Mouse (Mus musculus): Measurements from ENCODE around the gene Dusp13. TPM values are rescaled to one million over a fixed set of nuclear protein-coding genes. Genes with fewer than 3 reads are reported as not detected.

Gene Dusp13
- total RNA-seq, 2 experiments from 2014 or later: not detected

DNA sequence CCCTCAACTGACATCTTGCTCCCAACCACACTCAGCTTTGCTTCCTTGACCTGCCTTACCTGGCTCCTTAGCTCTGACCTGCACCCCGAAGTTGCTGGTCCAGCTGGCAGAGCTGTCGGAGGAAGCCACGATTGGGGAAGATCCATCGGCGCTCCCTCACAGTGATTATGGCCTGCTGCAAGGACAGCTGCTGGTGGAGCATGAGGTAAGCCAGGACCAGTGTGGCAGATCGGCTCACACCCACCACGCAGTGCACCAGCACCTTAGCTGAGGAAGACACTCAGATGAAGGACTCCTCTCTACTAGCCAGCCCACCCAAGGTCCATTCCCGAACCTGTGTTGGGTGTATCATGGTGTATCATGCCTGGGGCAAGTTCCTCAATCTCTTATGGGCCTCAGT lies 4.7 kb downstream of the Dusp13 start:
- no peak for DNase-seq (ENCODE audit: extremely low spot score in 1 of 2, low spot score in 2 of 2)
- TF ChIP-seq CTCF (IDR thresholded peaks at IDR 0.05): no peak
- H3K27ac ChIP-seq: no peak overlapping the region
- H3K4me3 ChIP-seq: no peak overlapping the region
- intact Hi-C loops (cut with DNase I): no loop called here

GRCm38 (mm10) chr14:21745149-21745548 lies 5.8 kb downstream of the Dusp13 start:
- H3K27ac ChIP-seq: no peak overlapping the region
- no peak for TF ChIP-seq CTCF (IDR thresholded peaks at IDR 0.05)
- no peak overlapping the region for H3K4me3 ChIP-seq
- intact Hi-C loops (cut with DNase I): no loop called here
- DNase-seq (ENCODE audit: extremely low spot score in 1 of 2, low spot score in 2 of 2): no peak

DNA sequence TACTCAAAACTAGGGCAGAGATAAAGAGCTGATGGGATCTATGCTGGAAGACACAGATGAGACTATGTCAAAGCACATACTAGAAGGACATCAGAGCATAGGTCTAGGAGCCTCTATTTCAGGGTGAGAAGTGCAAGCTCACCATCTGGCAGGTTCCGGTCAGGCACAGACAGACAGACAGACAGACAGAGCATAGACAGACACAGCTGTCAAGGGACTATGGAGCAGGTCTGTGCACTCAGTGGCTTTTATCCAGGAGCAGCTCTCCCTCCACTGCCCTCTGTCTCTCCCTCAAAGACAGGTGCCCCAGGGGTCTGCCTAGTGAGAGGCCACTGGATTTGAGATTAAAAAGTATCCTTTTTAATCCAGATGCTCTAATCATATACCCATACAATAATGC lies 6.8 kb downstream of the Dusp13 start:
- intact Hi-C loops (cut with DNase I): loop anchor here (5.0 kb wide), 3 partner anchors 132 to 692 kb away; partner anchors contain the start of genes Adk and Ap3m1
- H3K27ac ChIP-seq: no peak overlapping the region
- TF ChIP-seq CTCF (IDR thresholded peaks at IDR 0.05): no peak
- no peak overlapping the region for H3K4me3 ChIP-seq
- no peak for DNase-seq (ENCODE audit: extremely low spot score in 1 of 2, low spot score in 2 of 2)

DNA sequence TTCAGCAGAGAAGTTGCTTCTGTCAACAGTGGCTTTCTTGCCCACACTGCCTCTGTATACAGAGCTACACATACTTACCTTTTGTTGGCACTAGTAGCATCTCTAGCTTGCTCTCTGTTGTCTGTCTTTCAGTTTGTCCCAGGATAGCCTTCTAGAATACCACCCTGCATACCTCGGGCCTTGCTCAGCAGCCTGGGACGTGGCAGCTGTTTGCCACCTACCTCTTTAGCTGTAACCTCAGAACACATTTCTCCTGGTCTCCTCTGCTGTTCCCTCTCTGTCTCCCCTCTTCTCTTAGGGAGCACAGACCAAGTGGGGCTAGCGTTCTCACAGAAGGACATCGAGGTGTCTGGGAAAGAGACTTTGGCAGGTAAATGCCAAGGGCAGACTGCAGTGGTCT lies 8.5 kb downstream of the Dusp13 start:
- Histone ChIP-seq H3K4me3 (no peak overlapping the region), H3K27ac (no peak overlapping the region)
- intact Hi-C loops (cut with DNase I): loop anchor here (1.0 to 5.0 kb wide), 6 partner anchors 64 to 690 kb away; partner anchors contain the start of genes Adk and Ap3m1
- TF ChIP-seq CTCF (IDR thresholded peaks at IDR 0.05): no peak
- DNase-seq (ENCODE audit: extremely low spot score in 1 of 2, low spot score in 2 of 2): no peak

DNA sequence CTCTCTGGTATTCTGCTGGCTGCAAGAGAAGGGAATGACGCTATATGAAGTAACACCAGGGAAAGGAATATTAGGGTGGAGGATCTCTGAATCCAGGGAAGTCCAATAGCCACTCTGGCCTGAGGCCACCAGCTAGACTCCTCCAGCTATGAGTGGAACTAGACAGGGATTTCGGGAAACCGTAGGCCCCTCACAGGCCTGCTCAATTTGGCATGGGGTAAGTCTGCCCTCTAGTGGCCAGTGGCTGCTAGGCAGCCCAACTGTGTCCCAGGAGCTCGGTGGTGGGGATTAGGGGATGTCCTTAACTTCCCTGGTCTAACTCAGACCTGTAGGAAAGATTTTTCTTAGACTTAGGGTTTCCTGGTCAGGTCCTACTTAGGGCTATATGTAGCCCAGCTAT lies 9.2 kb downstream of the Dusp13 start:
- peak; percentile 81 to 87 for DNase-seq (ENCODE audit: extremely low spot score in 1 of 2, low spot score in 2 of 2)
- TF ChIP-seq CTCF (IDR thresholded peaks at IDR 0.05): peak; percentile 100
- Histone ChIP-seq H3K27ac (no peak overlapping the region), H3K4me3 (no peak overlapping the region)
- intact Hi-C loops (cut with DNase I): loop anchor here (1.0 to 5.0 kb wide), 6 partner anchors 63 to 689 kb away; partner anchors contain the start of genes Adk and Ap3m1

DNA sequence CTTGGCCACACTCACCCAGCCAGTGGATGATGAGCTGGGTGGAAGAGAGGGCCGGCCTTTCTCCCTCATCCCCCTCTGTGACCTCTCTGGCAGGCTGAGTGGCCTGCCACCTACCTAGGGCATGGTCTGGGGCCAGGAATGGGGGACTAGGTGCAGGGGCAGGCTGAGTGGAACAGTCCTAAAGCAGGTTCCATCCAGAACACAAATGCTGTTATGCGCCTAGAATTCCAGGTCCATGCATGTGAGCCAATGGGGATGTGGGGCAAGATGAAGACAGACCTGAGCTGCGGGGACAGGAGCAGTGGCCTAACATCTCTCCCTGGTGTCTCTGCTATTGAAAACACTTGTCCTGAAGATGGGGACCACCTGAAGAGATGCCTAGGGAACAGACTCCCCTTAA lies 9.7 kb downstream of the Dusp13 start:
- no peak overlapping the region for H3K4me3 ChIP-seq
- no peak for TF ChIP-seq CTCF (IDR thresholded peaks at IDR 0.05)
- intact Hi-C loops (cut with DNase I): loop anchor here (5.0 kb wide), 3 partner anchors 129 to 689 kb away; partner anchors contain the start of genes Adk and Ap3m1
- H3K27ac ChIP-seq: no peak overlapping the region
- no peak for DNase-seq (ENCODE audit: extremely low spot score in 1 of 2, low spot score in 2 of 2)

- no peak for TF ChIP-seq CTCF (IDR thresholded peaks at IDR 0.05)
- Histone ChIP-seq H3K27ac (no peak overlapping the region), H3K4me3 (no peak overlapping the region)
- intact Hi-C loops (cut with DNase I): loop anchor here (5.0 kb wide), 3 partner anchors 128 to 688 kb away; partner anchors contain the start of genes Adk and Ap3m1
- DNase-seq (ENCODE audit: extremely low spot score in 1 of 2, low spot score in 2 of 2): no peak
Observed at GRCm38 (mm10) chr14:21740345-21740744, 10.6 kb downstream of the Dusp13 start.

DNA sequence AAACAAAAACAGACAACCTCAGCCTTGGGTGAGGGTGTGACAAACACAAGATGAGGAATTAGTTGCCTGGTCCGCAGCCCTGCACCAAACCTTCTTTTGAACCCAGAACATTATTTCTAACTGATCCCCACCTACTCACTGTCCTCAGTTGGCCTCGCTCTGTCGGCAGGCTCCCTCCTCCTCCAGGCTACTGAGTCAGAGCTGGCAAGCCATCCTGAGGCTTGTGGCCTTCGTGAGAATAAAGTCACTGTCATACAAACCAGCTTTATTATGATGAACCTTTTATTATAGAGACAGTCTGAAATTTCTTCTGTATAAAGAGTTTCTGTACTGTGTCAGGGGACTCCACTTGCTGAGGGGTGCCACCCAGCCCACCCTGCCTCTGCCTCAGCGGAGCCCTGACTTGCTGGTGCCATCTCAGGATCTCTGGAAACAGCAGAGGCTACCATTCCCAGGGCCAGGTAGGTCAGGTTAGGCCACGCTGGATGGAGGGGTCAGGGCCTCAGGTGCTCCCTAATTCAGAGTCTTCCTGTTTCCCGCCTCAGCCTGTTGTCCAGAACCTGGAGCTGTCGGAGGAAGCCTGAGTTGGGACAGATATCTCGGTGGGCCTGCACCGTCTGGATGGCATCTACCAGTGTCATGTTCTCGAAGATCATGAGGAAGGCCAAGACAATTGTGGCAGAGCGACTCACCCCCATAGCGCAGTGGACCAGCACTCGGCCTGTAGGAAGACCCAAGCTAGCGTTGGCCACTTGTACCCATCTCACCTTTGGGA lies 17.7 kb downstream of the Dusp13 start:
- no peak for DNase-seq (ENCODE audit: extremely low spot score in 1 of 2, low spot score in 2 of 2)
- Histone ChIP-seq H3K4me3 (no peak overlapping the region), H3K27ac (no peak overlapping the region; the same call in 1 of the 2 replicates)
- intact Hi-C loops (cut with DNase I): no loop called here
- no peak for TF ChIP-seq CTCF (IDR thresholded peaks at IDR 0.05)

GRCm38 (mm10) chr14:21729936-21730335 lies 21.0 kb downstream of the Dusp13 start:
- TF ChIP-seq CTCF (IDR thresholded peaks at IDR 0.05): no peak
- no peak for DNase-seq (ENCODE audit: extremely low spot score in 1 of 2, low spot score in 2 of 2)
- intact Hi-C loops (cut with DNase I): no loop called here
- H3K4me3 ChIP-seq: no peak overlapping the region
- peak overlapping the region; percentile 69 for H3K27ac ChIP-seq

- Histone ChIP-seq H3K4me3 (no peak overlapping the region), H3K27ac (peak overlapping the region; percentile 74)
- no peak for TF ChIP-seq CTCF (IDR thresholded peaks at IDR 0.05)
- intact Hi-C loops (cut with DNase I): no loop called here
- no peak for DNase-seq (ENCODE audit: extremely low spot score in 1 of 2, low spot score in 2 of 2)
Observed at GRCm38 (mm10) chr14:21729031-21729732, 21.8 kb downstream of the Dusp13 start.

DNA sequence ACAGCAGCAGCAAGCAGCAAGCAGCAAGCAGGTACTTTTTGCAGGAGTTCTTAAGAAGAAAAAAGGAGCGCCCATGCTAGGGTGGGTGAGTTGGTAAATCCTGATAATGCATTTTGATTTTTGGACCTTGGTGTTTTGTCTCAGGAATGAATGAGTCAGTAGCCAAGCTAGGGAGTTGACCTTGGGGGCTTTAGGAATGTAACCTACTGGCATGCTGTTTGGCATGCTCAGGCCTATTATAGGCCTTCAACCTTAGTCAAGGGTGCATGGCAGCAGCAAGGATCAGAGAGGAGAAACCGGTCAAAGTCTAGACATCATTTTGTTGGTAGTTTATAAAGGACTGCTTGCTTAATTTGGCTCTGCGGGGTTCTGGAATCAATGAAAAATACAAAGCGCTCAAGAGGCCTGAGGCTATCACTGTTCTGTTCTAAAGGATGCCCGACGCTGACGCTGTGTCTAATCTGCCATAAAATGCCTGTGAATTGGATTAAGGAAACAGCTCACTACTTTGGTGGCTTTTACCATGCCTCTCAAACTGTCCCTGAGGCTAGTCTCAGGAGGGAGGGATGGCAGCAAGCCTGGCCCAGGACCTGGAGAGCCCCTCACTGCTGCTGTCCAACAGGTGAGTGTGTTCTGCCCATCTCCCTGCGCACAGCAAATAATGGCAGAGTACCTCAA lies 28.8 kb downstream of the Dusp13 start:
- intact Hi-C loops (cut with DNase I): no loop called here
- DNase-seq (ENCODE audit: extremely low spot score in 1 of 2, low spot score in 2 of 2): no peak
- H3K4me3 ChIP-seq: no peak overlapping the region
- H3K27ac ChIP-seq: no peak overlapping the region
- TF ChIP-seq CTCF (IDR thresholded peaks at IDR 0.05): no peak

Measured in left cerebral cortex, adult 2 months (tissue).